Mouse (Mus musculus): ENCODE data around the gene Ipo4. TPM values are rescaled to one million over a fixed set of nuclear protein-coding genes. Genes with fewer than 3 reads are reported as not detected.

Ipo4 gene
- polyA plus RNA-seq (2014; fragmentation: Illumina TruSeq; extraction: RNeasy Lipid Tissue Mini Kit (QIAGEN cat#74804); ENCODE audit: low read depth, low replicate concordance): 13.4 TPM

DNA sequence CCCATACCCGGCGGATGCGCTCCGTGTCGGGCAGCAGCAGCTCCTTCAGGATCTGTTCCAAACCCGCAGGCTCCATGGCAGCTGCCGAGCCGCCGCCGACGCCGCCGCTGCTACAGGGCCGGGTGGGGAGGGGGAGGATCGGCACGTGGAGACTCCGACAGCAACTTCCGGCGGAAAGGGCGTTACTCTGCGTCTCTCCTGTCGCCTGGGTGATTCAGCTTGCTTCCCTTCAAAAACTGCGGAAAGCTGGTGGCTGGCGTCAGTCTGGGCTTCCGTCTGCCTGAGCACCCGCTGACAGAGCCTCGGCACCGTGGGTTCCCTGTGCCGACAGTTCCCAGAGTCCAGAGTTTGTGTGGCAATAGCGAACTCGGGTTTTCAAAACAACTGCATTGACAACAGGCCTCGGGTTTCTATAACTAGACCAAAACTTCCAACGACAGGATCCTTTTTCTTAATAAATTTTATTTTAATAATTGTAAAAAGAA is at the start of gene Ipo4:
Gene Ipo4 (minus strand): TSS at position 435 of the 485 bp plus-strand sequence.

DNA sequence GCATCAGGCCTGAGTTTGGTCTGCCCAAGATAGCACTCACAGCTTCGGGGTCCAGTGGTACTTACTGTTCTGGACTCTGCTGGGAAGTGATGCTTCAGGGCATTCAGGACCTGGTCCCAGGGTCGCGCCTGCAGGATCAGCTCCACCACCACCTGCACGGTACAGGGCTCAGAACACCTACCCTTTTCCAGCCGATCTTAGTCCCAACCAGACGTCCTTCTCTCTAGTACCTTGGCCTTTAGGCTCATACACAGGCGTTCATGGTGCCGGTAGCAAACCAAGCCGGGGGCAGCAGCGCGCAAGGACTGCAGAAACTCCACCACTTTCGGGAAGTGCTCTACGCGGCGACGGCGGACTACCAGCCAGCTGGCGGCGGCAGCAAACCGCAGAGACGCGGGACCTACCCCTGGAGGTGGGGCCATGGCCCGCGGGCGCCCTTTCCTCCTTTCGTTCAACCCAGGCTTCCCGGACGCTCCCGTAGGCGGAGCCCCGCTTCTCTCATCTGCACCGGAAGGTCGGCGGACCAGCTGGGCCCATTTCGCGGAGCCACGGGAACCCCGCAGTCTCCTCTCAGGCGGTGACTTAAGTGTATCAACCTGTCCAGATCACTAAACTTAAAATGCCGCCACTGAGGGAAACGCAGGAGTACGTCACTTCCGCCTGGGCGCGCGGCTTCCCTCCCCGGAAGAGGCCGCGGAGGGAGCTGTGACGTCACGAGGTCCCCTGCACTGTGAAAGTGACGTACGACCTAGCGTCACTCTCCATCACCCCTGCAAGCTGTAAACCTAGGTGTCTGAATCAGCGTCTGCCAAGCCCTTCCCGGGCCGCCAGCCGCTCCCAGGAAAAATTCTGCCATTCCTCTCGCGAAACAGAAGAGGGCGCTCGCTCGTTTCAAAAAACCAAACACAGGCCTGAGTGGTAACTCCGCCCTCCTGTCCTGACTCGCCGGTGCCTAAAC is 45.7 kb upstream of the Ipo4 start, which contains the start of gene Tinf2:
Gene Tinf2 (minus strand): TSS at position 661 of the 958 bp plus-strand sequence.

GRCm38 (mm10) chr14:55671833-55672740 is 36.3 kb upstream of the Ipo4 start, which contains the start of the genes Gmpr2 and Nedd8:
Gmpr2 (plus strand) TSS chr14:55671941.
Nedd8 (minus strand) TSS chr14:55672124.

DNA sequence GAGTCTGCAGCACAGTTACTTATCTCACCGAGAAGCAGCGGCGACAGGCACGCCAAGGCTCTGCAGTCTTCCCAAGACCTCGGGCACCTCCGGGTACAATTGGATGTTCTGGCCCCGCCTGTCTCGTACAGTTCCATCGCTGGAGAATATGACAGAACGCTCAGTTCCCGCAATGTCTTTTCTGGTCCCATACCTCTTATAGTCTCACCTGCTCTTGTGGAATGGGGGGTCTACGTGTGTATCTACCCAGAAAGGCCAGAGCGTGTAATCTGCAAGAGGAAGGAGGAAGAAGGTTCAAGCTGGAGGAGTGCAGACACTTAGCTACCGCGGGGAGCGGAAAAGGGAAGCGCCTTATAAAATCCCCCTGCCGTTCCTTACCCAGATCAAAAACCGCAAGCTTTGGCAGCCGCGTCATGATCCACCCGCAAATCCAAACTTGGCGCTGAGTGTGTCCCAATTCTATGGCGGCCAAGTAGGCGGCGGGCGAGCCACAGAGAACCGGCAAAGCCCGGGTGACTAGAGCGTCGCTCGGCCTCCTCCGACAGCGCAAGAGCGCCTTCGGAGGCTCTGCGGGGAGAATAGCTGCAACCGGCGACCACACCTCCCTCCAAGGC is 24.3 kb upstream of the Ipo4 start, which contains the start of gene Mdp1:
Gene Mdp1 (minus strand): TSS at position 549 of the 614 bp plus-strand sequence.

DNA sequence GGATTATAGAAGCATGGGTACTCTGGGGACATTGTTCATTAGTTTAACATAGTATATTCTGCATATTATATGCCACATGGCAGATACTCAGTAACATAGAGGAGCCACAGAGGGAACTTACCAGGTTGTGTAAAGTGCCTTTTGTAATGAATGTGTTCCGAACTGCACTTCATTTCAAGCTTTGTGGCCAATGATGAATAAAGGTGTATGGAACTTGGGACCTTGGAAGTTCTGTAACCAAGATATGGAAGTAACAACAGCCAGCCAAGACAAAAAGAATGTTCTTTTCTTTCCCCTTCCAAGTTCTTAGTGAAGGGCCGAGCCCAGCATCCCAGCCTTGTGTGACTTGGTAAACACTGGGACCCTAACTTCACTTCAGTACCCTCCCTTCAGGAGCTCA is 14.1 kb upstream of the Ipo4 start, which contains the start of gene Tssk4:
Gene Tssk4 (plus strand): TSS at position 301 of the 400 bp plus-strand sequence.

GRCm38 (mm10) chr14:55643060-55643907 is 7.5 kb upstream of the Ipo4 start, which contains the start of gene Tm9sf1:
Tm9sf1 (minus strand) TSS chr14:55643806.

GRCm38 (mm10) chr14:55637795-55638194 is 2.0 kb upstream of the Ipo4 start, which contains the start of gene Gm49378:
Gm49378 (minus strand) TSS chr14:55637895.

GRCm38 (mm10) chr14:55617822-55618221 is 17.9 kb downstream of the Ipo4 start, which contains the start of gene Rec8:
Rec8 (plus strand) TSS chr14:55618037.

GRCm38 (mm10) chr14:55603271-55603632 is 32.5 kb downstream of the Ipo4 start, which contains the start of gene Irf9:
Irf9 (plus strand) TSS chr14:55603571.

GRCm38 (mm10) chr14:55591331-55591891 is 44.3 kb downstream of the Ipo4 start, which contains the start of gene Rnf31:
Rnf31 (plus strand) TSS chr14:55591708.

DNA sequence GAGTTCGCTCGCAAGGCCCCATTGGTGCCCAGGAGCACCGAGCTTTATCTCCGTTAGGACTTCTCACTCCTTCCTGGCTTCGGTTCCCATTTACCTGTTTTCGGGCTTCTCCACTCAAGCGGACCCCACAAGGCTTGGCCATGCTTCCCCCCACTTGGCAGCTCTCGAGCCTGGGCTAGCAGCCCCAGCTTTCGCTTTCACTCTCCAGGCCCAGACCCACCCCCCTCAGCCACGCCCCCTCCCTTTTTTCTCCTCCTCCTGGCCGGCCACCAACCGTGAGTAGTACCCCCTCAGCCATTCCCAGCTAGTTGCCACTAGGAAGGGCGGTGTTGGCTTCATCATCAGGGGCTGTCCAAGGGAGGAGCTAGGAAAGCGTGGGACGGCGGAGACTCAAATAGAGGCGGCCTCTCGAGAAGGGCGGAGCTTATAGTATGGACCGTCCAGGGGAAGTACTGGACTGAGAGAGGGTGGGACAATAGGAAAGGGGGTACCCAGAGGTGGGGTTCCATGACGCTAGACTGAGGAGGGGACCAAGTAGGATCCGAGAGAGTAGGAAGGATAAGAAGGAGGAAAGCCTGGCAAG is 44.9 kb downstream of the Ipo4 start, which contains the start of gene Psme2:
Gene Psme2 (minus strand): TSS at position 366 of the 583 bp plus-strand sequence.

GRCm38 (mm10) chr14:55584702-55585565 is 50.8 kb downstream of the Ipo4 start, which contains the start of gene Emc9:
Emc9 (minus strand) TSS chr14:55585302.

DNA sequence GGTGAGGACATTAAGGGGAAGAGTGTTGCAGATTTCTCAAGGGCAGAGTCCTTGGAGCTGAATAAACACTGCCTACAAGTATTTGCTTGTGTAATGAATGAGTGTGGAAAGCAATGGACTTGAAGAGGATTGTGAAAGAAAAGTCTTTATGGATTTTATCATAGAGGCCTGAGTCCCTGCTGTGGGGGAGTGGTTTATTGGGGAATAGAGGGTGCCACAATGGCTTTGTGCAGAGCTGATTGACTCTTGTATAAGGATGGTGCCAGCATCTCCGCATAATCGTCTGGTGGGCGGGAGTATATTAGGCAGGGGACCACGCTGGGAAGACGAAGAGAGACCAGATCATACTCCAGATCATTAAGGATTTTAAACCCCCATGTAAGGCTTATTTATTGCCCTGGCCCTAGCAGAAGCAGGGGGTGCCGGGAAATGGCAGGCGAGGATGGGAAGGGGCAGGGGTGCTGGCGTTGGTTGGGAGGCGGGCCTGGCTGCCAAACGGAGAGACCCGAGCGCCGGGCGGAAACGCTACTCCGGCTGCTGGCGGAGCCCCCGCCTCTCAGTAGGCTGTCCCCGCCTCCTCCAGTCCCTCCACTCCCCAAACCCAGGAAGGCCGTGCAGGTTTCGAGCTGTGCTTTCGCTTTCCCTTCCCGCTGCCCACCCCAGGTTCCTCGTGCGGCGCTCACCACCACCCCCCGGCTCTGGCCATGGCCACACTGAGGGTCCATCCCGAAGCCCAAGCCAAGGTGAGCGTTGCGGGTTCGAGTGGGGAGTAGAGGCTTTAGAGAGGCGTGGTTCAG is 57.7 kb downstream of the Ipo4 start, which contains the start of gene Psme1:
Gene Psme1 (plus strand): TSS at position 253 of the 797 bp plus-strand sequence.

Measured in adrenal gland, adult 10 weeks (tissue).